Mouse (Mus musculus) testis, postnatal 10 days (tissue): Measurements from ENCODE around the gene Bnc2.
A peak's percentile ranks its signal among the peaks of the same experiment; 100 is the strongest.

Source experiments
- DNase-seq: peaks from one replicate; pipeline ENCODE4 v3.0.0; 2021; ENCODE audit warnings: low spot score

Bnc2 gene

GRCm38 (mm10) chr4:84632832-84633789, 42.0 kb downstream of the Bnc2 start:
- no peak for DNase-seq

- no peak for DNase-seq
Observed at GRCm38 (mm10) chr4:84627616-84628015, 47.5 kb downstream of the Bnc2 start.

GRCm38 (mm10) chr4:84623312-84623711, 51.8 kb downstream of the Bnc2 start:
- no peak for DNase-seq

- no peak for DNase-seq
Observed at GRCm38 (mm10) chr4:84621785-84622184, 53.3 kb downstream of the Bnc2 start.

GRCm38 (mm10) chr4:84609861-84610260, 65.2 kb downstream of the Bnc2 start:
- no peak for DNase-seq

- DNase-seq, result no peak
Observed at GRCm38 (mm10) chr4:84604461-84604860, 70.6 kb downstream of the Bnc2 start.

GRCm38 (mm10) chr4:84580260-84580952, 94.7 kb downstream of the Bnc2 start:
- DNase-seq, result no peak

GRCm38 (mm10) chr4:84578296-84578695, 96.8 kb downstream of the Bnc2 start:
- no peak for DNase-seq

- no peak for DNase-seq
Observed at GRCm38 (mm10) chr4:84566123-84566522, 109.0 kb downstream of the Bnc2 start.

GRCm38 (mm10) chr4:84545204-84545871, 129.7 kb downstream of the Bnc2 start:
- peak; percentile 73 for DNase-seq

- DNase-seq, result no peak
Observed at GRCm38 (mm10) chr4:84544646-84545045, 130.4 kb downstream of the Bnc2 start.

- DNase-seq, result no peak
Observed at GRCm38 (mm10) chr4:84540531-84540930, 134.5 kb downstream of the Bnc2 start.

- DNase-seq, result no peak
Observed at GRCm38 (mm10) chr4:84539396-84539795, 135.7 kb downstream of the Bnc2 start.

- DNase-seq, result no peak
Observed at GRCm38 (mm10) chr4:84528886-84529789, 145.9 kb downstream of the Bnc2 start.

- DNase-seq, result no peak
Observed at GRCm38 (mm10) chr4:84528358-84528757, 146.7 kb downstream of the Bnc2 start.

- DNase-seq, result no peak
Observed at GRCm38 (mm10) chr4:84527066-84527933, 147.8 kb downstream of the Bnc2 start.

- peak; percentile 56 for DNase-seq
Observed at GRCm38 (mm10) chr4:84523651-84524221, 151.3 kb downstream of the Bnc2 start.

- peak; percentile 59 for DNase-seq
Observed at GRCm38 (mm10) chr4:84523211-84523610, 151.9 kb downstream of the Bnc2 start.

- DNase-seq, result no peak
Observed at GRCm38 (mm10) chr4:84521562-84521961, 153.5 kb downstream of the Bnc2 start.

- DNase-seq, result no peak
Observed at GRCm38 (mm10) chr4:84510466-84510865, 164.6 kb downstream of the Bnc2 start.
